Mouse (Mus musculus): ENCODE measurements at regions not wholly inside any gene's neighbourhood (a gene's known extent, or its start where the extent isn't known, plus 50 kb on each side); places are given as distances from the start of the nearest gene placed in this dataset.

DNA sequence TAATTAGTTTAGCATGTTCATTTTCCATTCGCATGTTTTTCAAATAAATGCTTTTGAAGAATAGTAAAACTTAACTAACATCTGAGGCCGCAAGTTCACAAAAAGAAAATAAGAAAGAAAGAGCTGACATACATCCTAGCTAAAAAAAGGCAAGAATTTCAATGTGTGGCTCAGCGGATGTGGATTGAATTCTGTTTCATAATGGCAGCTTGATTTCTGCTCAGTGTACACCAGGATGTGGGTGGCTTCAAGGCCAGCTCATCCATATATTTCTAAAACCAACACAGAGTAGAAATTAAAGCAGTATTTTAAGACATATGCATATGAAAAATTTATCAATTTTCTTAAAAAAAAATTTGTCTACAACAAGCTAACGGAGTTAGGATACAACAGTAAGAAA, 629.3 kb upstream of the Fam241a start:
- no peaks in the 10 kb centered on the region for H3K4me1 ChIP-seq (replicated peaks; ENCODE audit: low read depth, low read length)
- no peaks in the 10 kb centered on the region for H3K27me3 ChIP-seq (ENCODE audit: insufficient read depth, low read length)
- H3K9me3 ChIP-seq (ENCODE audit: low read length) = no peaks in the 10 kb centered on the region
- no peaks in the 10 kb centered on the region for H3K36me3 ChIP-seq (ENCODE audit: insufficient read depth, low read length)
- H3K4me3 ChIP-seq (replicated peaks; ENCODE audit: low read length) = no peak overlapping the region
- TF ChIP-seq CTCF (conservative IDR thresholded peaks at IDR 0.05; ENCODE audit: low read length) = no peak
- TF ChIP-seq NANOG (IDR thresholded peaks at IDR 0.05; ENCODE audit: borderline replicate concordance, low read length) = no peak
- TF ChIP-seq POU5F1 (IDR thresholded peaks at IDR 0.05; ENCODE audit: borderline replicate concordance, low read length) = no peak

DNA sequence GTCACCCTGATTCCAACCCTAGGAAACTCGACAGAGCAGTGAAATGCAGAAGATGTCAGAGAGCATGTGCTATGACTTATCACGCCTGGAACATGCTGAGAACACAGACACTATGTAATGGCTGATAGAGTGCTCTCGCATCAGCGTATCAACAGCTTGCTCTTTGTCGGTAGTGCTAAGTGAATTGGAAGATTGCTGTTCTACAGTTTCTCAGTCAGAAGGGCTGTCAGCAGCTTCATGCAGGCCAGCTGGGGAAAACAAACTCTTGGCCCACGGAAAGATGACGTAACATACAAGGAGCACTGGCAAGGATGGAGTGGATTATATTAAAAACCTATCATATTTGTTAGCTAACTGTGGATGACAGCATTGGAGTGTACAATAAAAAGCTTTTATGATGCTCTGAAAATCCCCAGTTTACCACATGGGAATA, 624.6 kb upstream of the Fam241a start:
- Histone ChIP-seq H3K4me1 (replicated peaks; ENCODE audit: low read depth, low read length) (no peaks in the 10 kb centered on the region), H3K9me3 (ENCODE audit: low read length) (no peaks in the 10 kb centered on the region), H3K27me3 (ENCODE audit: insufficient read depth, low read length) (no peaks in the 10 kb centered on the region), H3K36me3 (ENCODE audit: insufficient read depth, low read length) (no peaks in the 10 kb centered on the region), H3K4me3 (replicated peaks; ENCODE audit: low read length) (no peak overlapping the region)
- TF ChIP-seq CTCF (conservative IDR thresholded peaks at IDR 0.05; ENCODE audit: low read length) = no peak
- TF ChIP-seq POU5F1 (IDR thresholded peaks at IDR 0.05; ENCODE audit: borderline replicate concordance, low read length) = no peak
- TF ChIP-seq NANOG (IDR thresholded peaks at IDR 0.05; ENCODE audit: borderline replicate concordance, low read length) = no peak

- TF ChIP-seq NANOG (IDR thresholded peaks at IDR 0.05; ENCODE audit: borderline replicate concordance, low read length) (no peak), CTCF (conservative IDR thresholded peaks at IDR 0.05; ENCODE audit: low read length) (no peak), POU5F1 (IDR thresholded peaks at IDR 0.05; ENCODE audit: borderline replicate concordance, low read length) (no peak)
- Histone ChIP-seq H3K4me3 (replicated peaks; ENCODE audit: low read length) (no peak overlapping the region), H3K9me3 (ENCODE audit: low read length) (no peaks in the 10 kb centered on the region)
Measured at GRCm38 (mm10) chr3:128519913-128520316, 623.8 kb upstream of the Fam241a start.

GRCm38 (mm10) chr3:128518806-128519205, 622.7 kb upstream of the Fam241a start:
- Histone ChIP-seq H3K4me3 (replicated peaks; ENCODE audit: low read length) (no peak overlapping the region), H3K9me3 (ENCODE audit: low read length) (no peaks in the 10 kb centered on the region), H3K27me3 (ENCODE audit: insufficient read depth, low read length) (no peaks in the 10 kb centered on the region), H3K4me1 (replicated peaks; ENCODE audit: low read depth, low read length) (no peaks in the 10 kb centered on the region), H3K36me3 (ENCODE audit: insufficient read depth, low read length) (no peaks in the 10 kb centered on the region)
- TF ChIP-seq CTCF (conservative IDR thresholded peaks at IDR 0.05; ENCODE audit: low read length) = no peak
- TF ChIP-seq NANOG (IDR thresholded peaks at IDR 0.05; ENCODE audit: borderline replicate concordance, low read length) = no peak
- no peak for TF ChIP-seq POU5F1 (IDR thresholded peaks at IDR 0.05; ENCODE audit: borderline replicate concordance, low read length)

More at GRCm38 (mm10) chr3:128519913-128520316, 623.8 kb upstream of the Fam241a start:
- Histone ChIP-seq H3K27me3 (ENCODE audit: insufficient read depth, low read length) (no peaks in the 10 kb centered on the region), H3K4me1 (replicated peaks; ENCODE audit: low read depth, low read length) (no peaks in the 10 kb centered on the region), H3K36me3 (ENCODE audit: insufficient read depth, low read length) (no peaks in the 10 kb centered on the region)

DNA sequence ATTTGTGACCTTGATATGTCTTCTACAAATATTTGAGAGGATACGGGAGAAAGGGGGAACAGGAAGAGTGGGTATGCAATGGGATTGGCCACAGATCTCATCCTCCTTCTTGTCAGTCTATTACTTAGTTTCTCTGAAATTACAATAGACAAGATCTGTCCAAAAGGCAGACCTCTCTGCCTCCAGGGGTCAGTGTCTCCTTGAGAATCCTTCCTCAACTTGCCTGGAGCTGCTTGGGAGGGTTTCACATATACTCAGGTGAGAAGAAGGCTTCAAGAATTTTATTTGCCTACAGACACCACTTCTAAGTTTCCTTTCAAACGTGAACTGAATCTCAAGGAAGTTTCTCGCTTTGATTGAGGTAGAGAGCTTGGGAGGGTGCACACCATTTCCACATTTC, 575.0 kb upstream of the Fam241a start:
- Histone ChIP-seq H3K36me3 (ENCODE audit: insufficient read depth, low read length) (no peaks in the 10 kb centered on the region), H3K4me3 (replicated peaks; ENCODE audit: low read length) (no peak overlapping the region)
- no peak for TF ChIP-seq CTCF (conservative IDR thresholded peaks at IDR 0.05; ENCODE audit: low read length)
- TF ChIP-seq POU5F1 (IDR thresholded peaks at IDR 0.05; ENCODE audit: borderline replicate concordance, low read length) = no peak
- no peak for TF ChIP-seq NANOG (IDR thresholded peaks at IDR 0.05; ENCODE audit: borderline replicate concordance, low read length)

DNA sequence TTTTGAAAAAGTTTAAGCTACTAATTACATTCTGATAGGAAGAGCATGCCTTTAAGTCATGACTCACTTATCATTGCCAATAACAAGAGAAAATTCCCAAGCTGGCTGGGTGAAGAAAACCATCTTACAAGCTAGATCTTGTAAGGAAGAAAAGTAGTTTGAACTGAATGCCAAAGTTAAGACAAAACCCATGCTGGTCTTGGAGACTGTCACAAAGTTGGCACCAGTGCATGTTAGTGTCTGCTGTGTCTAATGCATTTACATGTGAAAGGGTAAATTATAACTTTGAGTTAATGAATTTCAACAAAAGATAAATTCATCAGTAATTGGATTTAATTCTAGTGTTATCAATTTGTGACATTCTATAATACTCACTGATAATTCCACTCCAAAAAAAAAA, 533.6 kb upstream of the Fam241a start:
- no peak overlapping the region for H3K4me3 ChIP-seq (replicated peaks; ENCODE audit: low read length)
- no peaks in the 10 kb centered on the region for H3K36me3 ChIP-seq (ENCODE audit: insufficient read depth, low read length)
- H3K9me3 ChIP-seq (ENCODE audit: low read length) = no peaks in the 10 kb centered on the region
- H3K27me3 ChIP-seq (ENCODE audit: insufficient read depth, low read length) = no peaks in the 10 kb centered on the region
- TF ChIP-seq CTCF (conservative IDR thresholded peaks at IDR 0.05; ENCODE audit: low read length) (no peak), POU5F1 (IDR thresholded peaks at IDR 0.05; ENCODE audit: borderline replicate concordance, low read length) (no peak), NANOG (IDR thresholded peaks at IDR 0.05; ENCODE audit: borderline replicate concordance, low read length) (no peak)
- no peaks in the 10 kb centered on the region for H3K4me1 ChIP-seq (replicated peaks; ENCODE audit: low read depth, low read length)

More for the DNA sequence above, 575.0 kb upstream of the Fam241a start:
- H3K9me3 ChIP-seq (ENCODE audit: low read length) = no peaks in the 10 kb centered on the region
- H3K27me3 ChIP-seq (ENCODE audit: insufficient read depth, low read length) = no peaks in the 10 kb centered on the region
- H3K4me1 ChIP-seq (replicated peaks; ENCODE audit: low read depth, low read length) = no peaks in the 10 kb centered on the region

GRCm38 (mm10) chr3:128415568-128415967, 519.4 kb upstream of the Fam241a start:
- peaks cover 8% of the 10 kb centered on the region for H3K9me3 ChIP-seq (ENCODE audit: low read length)
- TF ChIP-seq CTCF (conservative IDR thresholded peaks at IDR 0.05; ENCODE audit: low read length) = no peak
- TF ChIP-seq POU5F1 (IDR thresholded peaks at IDR 0.05; ENCODE audit: borderline replicate concordance, low read length) = no peak
- no peak for TF ChIP-seq NANOG (IDR thresholded peaks at IDR 0.05; ENCODE audit: borderline replicate concordance, low read length)
- H3K36me3 ChIP-seq (ENCODE audit: insufficient read depth, low read length) = no peaks in the 10 kb centered on the region
- no peak overlapping the region for H3K4me3 ChIP-seq (replicated peaks; ENCODE audit: low read length)
- peaks cover 6% of the 10 kb centered on the region for H3K4me1 ChIP-seq (replicated peaks; ENCODE audit: low read depth, low read length)
- no peaks in the 10 kb centered on the region for H3K27me3 ChIP-seq (ENCODE audit: insufficient read depth, low read length)

GRCm38 (mm10) chr3:128413481-128413880, 517.4 kb upstream of the Fam241a start:
- Histone ChIP-seq H3K4me1 (replicated peaks; ENCODE audit: low read depth, low read length) (peaks cover 6% of the 10 kb centered on the region), H3K36me3 (ENCODE audit: insufficient read depth, low read length) (no peaks in the 10 kb centered on the region)

GRCm38 (mm10) chr3:128412157-128412556, 516.0 kb upstream of the Fam241a start:
- Histone ChIP-seq H3K4me1 (replicated peaks; ENCODE audit: low read depth, low read length) (peaks cover 6% of the 10 kb centered on the region), H3K9me3 (ENCODE audit: low read length) (no peaks in the 10 kb centered on the region), H3K4me3 (replicated peaks; ENCODE audit: low read length) (no peak overlapping the region), H3K27me3 (ENCODE audit: insufficient read depth, low read length) (no peaks in the 10 kb centered on the region), H3K36me3 (ENCODE audit: insufficient read depth, low read length) (no peaks in the 10 kb centered on the region)
- TF ChIP-seq NANOG (IDR thresholded peaks at IDR 0.05; ENCODE audit: borderline replicate concordance, low read length) (no peak), POU5F1 (IDR thresholded peaks at IDR 0.05; ENCODE audit: borderline replicate concordance, low read length) (no peak), CTCF (conservative IDR thresholded peaks at IDR 0.05; ENCODE audit: low read length) (no peak)

More at GRCm38 (mm10) chr3:128413481-128413880, 517.4 kb upstream of the Fam241a start:
- no peaks in the 10 kb centered on the region for H3K27me3 ChIP-seq (ENCODE audit: insufficient read depth, low read length)
- TF ChIP-seq NANOG (IDR thresholded peaks at IDR 0.05; ENCODE audit: borderline replicate concordance, low read length) (no peak), CTCF (conservative IDR thresholded peaks at IDR 0.05; ENCODE audit: low read length) (no peak)
- peaks cover 8% of the 10 kb centered on the region for H3K9me3 ChIP-seq (ENCODE audit: low read length)
- H3K4me3 ChIP-seq (replicated peaks; ENCODE audit: low read length) = no peak overlapping the region
